10 mouse cellular contexts compared by ENCODE assay signal in the genomic region with DNA sequence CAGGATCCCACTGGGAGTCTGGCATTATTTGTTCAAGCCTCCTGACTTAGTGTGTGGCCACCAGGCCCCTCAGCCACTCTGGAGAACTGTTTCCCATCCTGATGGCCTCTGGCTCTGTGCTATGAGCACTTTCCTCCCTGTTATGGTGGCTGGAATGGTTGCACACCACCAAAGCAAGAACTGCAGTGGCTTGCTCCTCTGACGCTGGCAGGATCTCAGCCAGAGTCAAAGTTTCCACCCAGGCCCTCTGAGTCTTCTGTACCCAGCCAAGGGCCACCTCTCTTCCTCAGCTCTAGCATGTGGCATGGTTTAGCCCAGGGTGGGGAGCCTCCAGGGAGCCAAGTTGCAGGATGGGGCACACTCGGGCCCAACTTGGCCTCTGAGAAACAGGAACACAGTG.
DNase-seq lines count a peak whose midpoint lies in the region; ATAC-seq and TF ChIP-seq lines count a peak whose summit lies in the region.
"Had no signal": no experiment of that assay in that cellular context is flagged by ENCODE, and none has a peak within 500 bp of the region (broad histone marks: within the 10 kb centered on the region; RNA-seq: fewer than 3 reads in every experiment).

No protein-coding gene starts in this region.

- peak overlapping the region; percentile 52 for H3K4me3 ChIP-seq in lung, embryonic 14.5 days (ENCODE audit: low read depth, low read length)
- peak overlapping the region; percentile 60 for H3K4me3 ChIP-seq in forebrain, embryonic 16.5 days (replicated peaks; ENCODE audit: low read length)
- H3K4me3 ChIP-seq in limb, embryonic 13.5 days, result peak overlapping the region; percentile 61
- H3K4me3 ChIP-seq in small intestine, adult 2 months (ENCODE audit: low read depth, low read length), result peak overlapping the region; percentile 27
- H3K4me3 ChIP-seq: megakaryocyte, embryonic 14.5 days had no signal

- H3K4me2 ChIP-seq in lung, embryonic 14.5 days, result peak overlapping the region; percentile 69
- H3K4me2 ChIP-seq in forebrain, embryonic 16.5 days (ENCODE audit: low read length), result peak overlapping the region; percentile 66
- H3K4me2 ChIP-seq in limb, embryonic 13.5 days (replicated peaks), result peak overlapping the region; percentile 74

- no peaks in the 10 kb centered on the region for H3K9me3 ChIP-seq in lung, embryonic 14.5 days (ENCODE audit: low read depth, low read length)
- no peaks in the 10 kb centered on the region for H3K9me3 ChIP-seq in forebrain, embryonic 16.5 days (ENCODE audit: control insufficient read depth, low read length)
- H3K9me3 ChIP-seq in limb, embryonic 13.5 days, result no peaks in the 10 kb centered on the region
- H3K9me3 ChIP-seq: megakaryocyte, embryonic 14.5 days had no signal

- 0 out of 2 replicates have a peak overlapping the region, but pooled peaks have one; percentile 62 for H3K9ac ChIP-seq in lung, embryonic 14.5 days
- peak overlapping the region; percentile 77 for H3K9ac ChIP-seq in forebrain, embryonic 16.5 days (replicated peaks; ENCODE audit: low read depth, low read length)
- H3K9ac ChIP-seq in limb, embryonic 13.5 days, result peak overlapping the region; percentile 76

- no peak for DNase-seq in lung, embryonic 14.5 days
- DNase-seq in lung, postnatal 10 days, result no peak
- no peak for DNase-seq in cerebellum, postnatal 10 days
- no peak for DNase-seq in embryo, embryonic 10.5 days (ENCODE audit: low spot score)
- DNase-seq in natural killer cell, adult 2 months (ENCODE audit: low spot score in 2 of 2), result no peak
- DNase-seq: layer of hippocampus, adult 9-11 months had no signal

- 76% methylated on average over 2 of the region's 2 CpGs for WGBS in lung, embryonic 14.5 days
- WGBS in forebrain, embryonic 16.5 days, result 91% methylated on average over 2 of the region's 2 CpGs
- 81% methylated on average over 2 of the region's 2 CpGs for WGBS in limb, embryonic 13.5 days
- WGBS in small intestine, adult 2 months, result 78% methylated on average over 2 of the region's 2 CpGs

- no peaks in the 10 kb centered on the region for H3K27me3 ChIP-seq in lung, embryonic 14.5 days (ENCODE audit: insufficient read depth, low read length)
- no peaks in the 10 kb centered on the region for H3K27me3 ChIP-seq in forebrain, embryonic 16.5 days (replicated peaks; ENCODE audit: control insufficient read depth, insufficient read depth, low read length)
- H3K27me3 ChIP-seq in limb, embryonic 13.5 days, result no peaks in the 10 kb centered on the region
- no peaks in the 10 kb centered on the region for H3K27me3 ChIP-seq in small intestine, adult 2 months (ENCODE audit: control insufficient read depth, insufficient read depth, low read length)

- H3K36me3 ChIP-seq in lung, embryonic 14.5 days (ENCODE audit: insufficient read depth), result peaks cover 12% of the 10 kb centered on the region; the same call in 1 of the 2 replicates
- no peaks in the 10 kb centered on the region for H3K36me3 ChIP-seq in forebrain, embryonic 16.5 days (ENCODE audit: control insufficient read depth, insufficient read depth)
- H3K36me3 ChIP-seq in limb, embryonic 13.5 days, result peaks cover 2% of the 10 kb centered on the region
- H3K36me3 ChIP-seq in small intestine, adult 2 months (ENCODE audit: control insufficient read depth, insufficient read depth, low read length), result peaks cover 17% of the 10 kb centered on the region

- no peak overlapping the region for H3K27ac ChIP-seq in lung, embryonic 14.5 days (ENCODE audit: low read depth)
- no peak overlapping the region for H3K27ac ChIP-seq in forebrain, embryonic 16.5 days (ENCODE audit: low read length)
- peak overlapping the region; percentile 75; the same call in 1 of the 2 replicates for H3K27ac ChIP-seq in limb, embryonic 13.5 days
- H3K27ac ChIP-seq in small intestine, adult 2 months (ENCODE audit: insufficient read depth, low read depth, low read length), result peak overlapping the region; percentile 28; the same call in 1 of the 2 replicates

- ATAC-seq in lung, embryonic 14.5 days (ENCODE audit: insufficient read depth), result no peak
- no peak for ATAC-seq in forebrain, embryonic 16.5 days
- no peak for ATAC-seq in limb, embryonic 13.5 days (ENCODE audit: low FRiP score, low read depth)

- TF ChIP-seq POLR2A in small intestine, adult 2 months (IDR thresholded peaks at IDR 0.05; ENCODE audit: low read depth, low read length), result no peak

- no peak for TF ChIP-seq CTCF in lung, embryonic 14.5 days (IDR thresholded peaks at IDR 0.05; ENCODE audit: low read depth)
- no peak for TF ChIP-seq CTCF in small intestine, adult 2 months (IDR thresholded peaks at IDR 0.05; ENCODE audit: extremely low read depth, insufficient read length, insufficient replicate concordance, low read depth, low read length)

- peaks cover 15% of the 10 kb centered on the region for H3K4me1 ChIP-seq in lung, embryonic 14.5 days (ENCODE audit: insufficient read depth)
- peaks cover 39% of the 10 kb centered on the region for H3K4me1 ChIP-seq in forebrain, embryonic 16.5 days (replicated peaks; ENCODE audit: control insufficient read depth, insufficient read depth, low read length)
- peaks cover 53% of the 10 kb centered on the region for H3K4me1 ChIP-seq in limb, embryonic 13.5 days
- peaks cover 17% of the 10 kb centered on the region for H3K4me1 ChIP-seq in small intestine, adult 2 months (ENCODE audit: control insufficient read depth, insufficient read depth, insufficient read length, low read length)

Comparison
In these comparisons a context has a peak if more than half of its experiments do, and no peak if none do; other contexts are left out.
1. H3K27ac ChIP-seq: peak in limb, embryonic 13.5 days (single experiment) and small intestine, adult 2 months (single experiment); none in lung, embryonic 14.5 days (single experiment) and forebrain, embryonic 16.5 days (single experiment).
2. Peak in every context shown above with its lines, with median percentiles within 50 percentile points of each other: H3K4me2 ChIP-seq, H3K4me3 ChIP-seq and H3K9ac ChIP-seq.